Mouse (Mus musculus) ovary, postnatal 14 days (tissue): ENCODE measurements around the gene Idh3g.
"Not testable (repeated sequence)": the region's sequence is repeated elsewhere in the genome, so short reads cannot be mapped to it uniquely, and the experiment has no call there.

ENCODE experiments used
- DNase-seq: peaks from one replicate; pipeline ENCODE4 v3.0.0; 2022; ENCODE audit warnings: low spot score

Idh3g gene

DNA sequence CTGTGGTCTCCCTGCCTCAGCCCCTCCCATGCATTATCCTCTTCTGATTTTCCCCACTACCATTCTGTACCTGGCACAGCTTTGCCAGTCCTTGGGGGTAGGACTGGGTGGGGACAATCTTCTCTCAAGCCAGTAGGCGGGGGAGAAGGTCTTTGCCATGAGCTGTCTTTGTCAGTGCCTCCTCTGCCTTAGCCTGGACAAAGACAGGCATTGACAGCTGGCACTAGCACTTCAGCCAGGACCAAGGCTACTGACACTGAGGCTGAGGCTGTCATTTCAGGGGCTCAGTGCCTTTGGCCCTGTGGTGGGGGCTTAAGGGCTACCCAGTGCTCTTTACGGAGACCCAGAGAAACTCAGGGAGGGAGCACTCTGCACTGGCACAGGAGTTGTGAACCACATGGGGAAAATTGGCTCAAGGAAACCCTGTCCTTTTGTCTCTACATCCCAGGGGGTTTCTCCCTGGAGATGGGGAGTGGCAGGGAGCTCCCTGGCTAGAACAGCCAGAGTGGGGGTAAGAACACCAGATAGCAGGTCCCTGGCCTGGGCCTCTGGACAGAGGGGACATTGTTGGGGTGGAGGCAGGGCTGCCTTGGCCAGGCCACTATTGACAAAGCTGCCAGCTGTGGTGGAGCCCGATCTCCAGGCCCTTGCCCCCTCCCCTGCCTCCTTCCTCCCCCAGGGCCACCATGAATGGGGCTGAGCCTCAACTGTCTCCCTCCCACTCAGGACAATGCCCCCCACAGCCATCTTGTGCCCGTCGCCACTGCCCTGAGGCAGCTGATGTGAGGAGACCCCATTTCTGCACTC, 30.2 kb downstream of the Idh3g start, which contains the start of gene Plxnb3:
Plxnb3 (plus strand) TSS at position 757 of the 807 bp plus-strand sequence.
- no peak for DNase-seq

GRCm38 (mm10) chrX:73748977-73749376, 37.7 kb downstream of the Idh3g start:
- DNase-seq = no peak

DNA sequence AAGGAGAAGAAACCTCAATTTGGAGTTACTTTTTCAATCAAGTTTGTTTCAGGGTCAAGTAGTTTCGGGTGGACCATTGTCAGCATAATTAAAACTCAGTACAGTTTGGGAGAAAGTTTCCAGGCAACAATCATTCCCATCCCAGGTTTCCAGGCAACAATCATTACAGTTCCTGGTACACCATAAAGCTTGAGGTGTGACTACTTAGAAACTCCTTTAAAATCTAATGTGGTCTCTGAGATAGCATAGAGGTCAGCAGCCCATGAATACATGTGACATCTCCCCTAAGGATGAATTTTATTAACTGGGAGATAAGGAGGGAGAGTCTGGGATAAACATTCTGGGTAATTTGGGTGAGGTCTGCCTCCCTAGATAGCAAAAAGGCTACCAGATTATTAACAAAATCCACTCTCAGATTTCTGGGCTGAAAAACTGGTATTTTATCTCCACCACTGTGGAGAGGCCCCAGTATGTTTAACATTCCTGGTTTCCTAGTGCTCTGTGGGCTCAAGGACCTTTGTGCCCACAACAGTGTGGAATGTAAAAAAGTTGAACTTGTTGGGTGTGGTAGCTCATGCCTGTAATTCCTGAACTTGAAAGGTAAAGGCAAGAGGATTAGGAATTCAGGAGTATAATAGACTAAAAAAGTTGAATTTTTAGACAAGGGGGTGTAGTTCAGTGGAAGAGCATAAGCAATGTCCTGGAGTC, 41.8 kb downstream of the Idh3g start:
- DNase-seq = no peak

DNA sequence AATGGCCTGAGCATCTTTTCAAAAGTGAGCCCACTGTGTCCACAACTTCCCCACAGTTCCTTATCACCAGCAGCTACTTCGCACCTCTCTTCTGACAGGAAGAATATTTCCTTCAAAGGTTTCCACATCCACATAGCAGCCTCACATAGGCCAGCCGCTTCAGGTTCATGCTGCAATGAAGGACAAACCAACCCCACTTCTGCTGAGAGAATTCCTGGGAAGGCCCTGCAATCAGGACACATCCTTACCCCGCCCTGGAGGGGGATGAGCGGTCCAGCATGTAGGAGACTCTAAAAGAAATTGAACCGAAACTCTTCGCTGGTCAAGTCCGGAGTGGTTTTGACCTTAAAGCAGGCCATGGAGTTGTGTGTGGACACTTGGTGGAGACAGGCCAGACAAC, 46.9 kb downstream of the Idh3g start:
- not testable (repeated sequence) for DNase-seq

DNA sequence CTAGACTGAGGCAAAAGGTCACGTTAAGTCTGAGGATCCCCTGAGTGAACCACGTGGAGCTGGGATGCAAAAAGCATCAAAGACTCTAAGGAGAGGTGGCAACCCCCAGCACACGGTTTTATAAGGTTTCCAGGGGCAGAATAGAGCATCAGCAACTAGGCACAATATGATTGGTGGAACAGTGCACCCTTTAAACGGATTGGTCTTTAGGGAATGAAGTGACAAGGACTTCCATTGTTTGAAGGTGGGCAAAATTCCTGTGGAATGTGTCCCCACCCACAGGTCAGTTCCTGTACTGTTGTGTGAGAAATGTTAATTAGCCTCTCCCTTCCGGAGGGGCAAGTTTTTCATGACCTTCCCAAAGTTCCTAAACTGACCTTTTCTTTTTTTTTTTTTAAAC, 47.5 kb downstream of the Idh3g start:
- no peak for DNase-seq

DNA sequence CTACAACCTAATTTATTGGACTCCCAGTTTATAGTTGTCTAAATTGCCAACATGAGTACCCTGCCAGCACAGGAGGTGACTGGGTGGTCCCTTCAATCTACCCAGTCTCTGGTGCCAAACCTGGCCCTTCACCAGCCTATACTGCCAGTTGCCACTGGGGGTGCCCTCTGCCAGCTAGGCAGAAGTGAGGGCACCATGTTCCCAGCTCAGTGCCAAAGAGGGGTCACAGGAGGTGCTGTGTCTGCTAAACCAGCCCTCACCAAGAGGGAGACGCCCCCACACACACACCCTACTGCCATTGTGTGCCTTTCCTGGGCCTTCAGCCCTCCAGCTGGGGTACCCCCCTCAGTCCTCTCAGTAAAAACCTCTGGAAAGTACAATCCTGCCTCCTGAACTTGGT, 48.5 kb downstream of the Idh3g start:
- DNase-seq = no peak

DNA sequence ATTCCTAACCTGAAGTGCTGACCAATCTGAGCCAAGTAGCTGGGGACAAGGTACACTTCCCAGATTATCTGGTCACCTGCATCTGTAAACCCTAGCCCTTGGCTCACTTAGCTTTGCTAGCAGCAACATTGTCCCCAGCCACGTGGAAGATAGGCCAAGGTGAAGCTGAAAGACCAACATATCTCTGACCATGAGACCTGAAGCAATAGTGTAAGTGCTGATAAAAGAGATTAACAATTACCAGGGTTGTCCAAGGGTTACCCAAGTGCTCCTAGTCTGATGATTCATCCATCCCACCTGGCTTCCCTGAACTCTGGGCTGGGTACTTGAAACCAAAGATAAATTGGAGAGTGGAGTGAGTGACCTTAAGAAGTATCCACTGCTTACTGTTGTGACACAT, 55.8 kb downstream of the Idh3g start:
- no peak for DNase-seq
